Mouse (Mus musculus) liver, embryonic 12.5 days (tissue): ENCODE results near the gene Dennd4c. TPM values are rescaled to one million over a fixed set of nuclear protein-coding genes. Genes with fewer than 3 reads are reported as not detected.
A peak's percentile ranks its signal among the peaks of the same experiment; 100 is the strongest.

Experiments used
- ATAC-seq: fragments of 200-750 bp; cut with Nextera tagmentation; 2 replicates; pipeline ENCODE4 v1.8.0; 2017; ENCODE audit warnings: moderate number of reproducible peaks, mild to moderate bottlenecking, moderate library complexity
- H3K27ac ChIP-seq: fragments of 300-500 bp; sonication (generic); 2 replicates; pipeline ENCODE4 v1.5.1; 2016; ENCODE audit warnings: mild to moderate bottlenecking
- H3K27me3 ChIP-seq: fragments of 300-500 bp; sonication (generic); replicated peaks from 2 replicates; pipeline ENCODE4 v1.6.1; 2016; ENCODE audit warnings: mild to moderate bottlenecking, moderate library complexity
- H3K36me3 ChIP-seq: fragments of 300-500 bp; sonication (generic); 2 replicates; pipeline ENCODE4 v1.6.1; 2016; ENCODE audit warnings: mild to moderate bottlenecking, moderate library complexity
- H3K4me1 ChIP-seq: fragments of 300-500 bp; sonication (generic); 2 replicates; pipeline ENCODE4 v1.6.1; 2016
- H3K4me2 ChIP-seq: fragments of 300-500 bp; sonication (generic); 2 replicates; pipeline ENCODE4 v1.6.1; 2016; ENCODE audit warnings: mild to moderate bottlenecking, moderate library complexity
- H3K4me3 ChIP-seq: fragments of 300-500 bp; sonication (generic); 2 replicates; pipeline ENCODE4 v1.5.1; 2016; ENCODE audit warnings: mild to moderate bottlenecking, moderate library complexity
- H3K9ac ChIP-seq: fragments of 300-500 bp; sonication (generic); 2 replicates; pipeline ENCODE4 v1.6.1; 2016; ENCODE audit warnings: mild to moderate bottlenecking, moderate library complexity
- H3K9me3 ChIP-seq: fragments of 300-500 bp; sonication (generic); replicated peaks from 2 replicates; pipeline ENCODE4 v1.6.1; 2016; ENCODE audit warnings: mild to moderate bottlenecking, moderate library complexity
- WGBS: fragments of 180-500 bp; shearing (Covaris S2); methylation state at CpG from one replicate; pipeline ENCODE4 v1.1.7; 2016; ENCODE audit not compliant: insufficient replicate concordance; 5-methylcytosine and 5-hydroxymethylcytosine counted together
- polyA plus RNA-seq: library from polyadenylated mRNA; unstranded; fragments of >200 nt; fragmentation: Nextera tagmentation; extraction: Ambion mirVana; gene quantifications from 2 replicates; pipeline ENCODE4 v1.2.1, GENCODE M21; 2016

Dennd4c gene
- polyA plus RNA-seq, 1 experiment from 2014 or later, result 6.9 TPM

- Histone ChIP-seq H3K36me3 (no peaks in the 10 kb centered on the region), H3K9ac (no peak overlapping the region), H3K27me3 (peaks cover 23% of the 10 kb centered on the region), H3K9me3 (no peaks in the 10 kb centered on the region), H3K4me3 (no peak overlapping the region), H3K27ac (no peak overlapping the region), H3K4me1 (no peaks in the 10 kb centered on the region), H3K4me2 (no peak overlapping the region)
- no peak for ATAC-seq
- WGBS, result 68% methylated on average over 5 of the region's 5 CpGs
Observed at GRCm38 (mm10) chr4:86864087-86864486, 115.7 kb downstream of the Dennd4c start.

- Histone ChIP-seq H3K4me1 (peaks cover 15% of the 10 kb centered on the region), H3K9me3 (no peaks in the 10 kb centered on the region), H3K4me3 (no peak overlapping the region), H3K27me3 (peaks cover 55% of the 10 kb centered on the region), H3K4me2 (no peak overlapping the region), H3K27ac (no peak overlapping the region), H3K36me3 (no peaks in the 10 kb centered on the region), H3K9ac (no peak overlapping the region)
- no peak for ATAC-seq
Observed at GRCm38 (mm10) chr4:86871988-86872387, 123.6 kb downstream of the Dennd4c start.

- Histone ChIP-seq H3K36me3 (no peaks in the 10 kb centered on the region), H3K27ac (no peak overlapping the region), H3K9me3 (no peaks in the 10 kb centered on the region), H3K4me2 (no peak overlapping the region), H3K4me3 (no peak overlapping the region), H3K27me3 (peaks cover 54% of the 10 kb centered on the region), H3K4me1 (peaks cover 15% of the 10 kb centered on the region), H3K9ac (no peak overlapping the region)
- WGBS, result 53% methylated on average over 4 of the region's 4 CpGs
- no peak for ATAC-seq
Observed at GRCm38 (mm10) chr4:86873072-86873471, 124.7 kb downstream of the Dennd4c start.

GRCm38 (mm10) chr4:86874146-86874847 lies 125.9 kb downstream of the Dennd4c start, which contains the start of gene Acer2:
Acer2 (plus strand) TSS chr4:86874396.
- H3K36me3 ChIP-seq, result no peaks in the 10 kb centered on the region
- H3K4me2 ChIP-seq, result peak within 1 kb of the TSS; percentile 95
- peak within 1 kb of the TSS; percentile 69 for H3K9ac ChIP-seq
- H3K4me1 ChIP-seq, result peaks cover 15% of the 10 kb centered on the region
- peak within 1 kb of the TSS; percentile 63 for H3K4me3 ChIP-seq
- H3K9me3 ChIP-seq, result no peaks in the 10 kb centered on the region
- WGBS, result 1% methylated on average over 59 of the region's 60 CpGs
- peak; percentile 92 for ATAC-seq
- H3K27ac ChIP-seq, result no peak within 1 kb of the TSS
- peaks cover 49% of the 10 kb centered on the region for H3K27me3 ChIP-seq

GRCm38 (mm10) chr4:86879477-86879876 lies 131.1 kb downstream of the Dennd4c start:
- 80% methylated on average over 2 of the region's 2 CpGs for WGBS
- Histone ChIP-seq H3K36me3 (no peaks in the 10 kb centered on the region), H3K4me1 (peaks cover 7% of the 10 kb centered on the region), H3K9me3 (0 out of 2 replicates have a peak, but pooled peaks cover 3% of the 10 kb centered on the region), H3K4me2 (no peak overlapping the region), H3K4me3 (no peak overlapping the region), H3K27ac (no peak overlapping the region), H3K27me3 (peaks cover 22% of the 10 kb centered on the region), H3K9ac (no peak overlapping the region)
- ATAC-seq, result no peak

- Histone ChIP-seq H3K4me1 (peaks cover 9% of the 10 kb centered on the region), H3K36me3 (no peaks in the 10 kb centered on the region), H3K27ac (no peak overlapping the region), H3K9ac (no peak overlapping the region), H3K27me3 (peaks cover 6% of the 10 kb centered on the region), H3K9me3 (0 out of 2 replicates have a peak, but pooled peaks cover 3% of the 10 kb centered on the region), H3K4me2 (no peak overlapping the region), H3K4me3 (no peak overlapping the region)
- WGBS, result 81% methylated on average over 4 of the region's 4 CpGs
- ATAC-seq, result no peak
Observed at GRCm38 (mm10) chr4:86881178-86881577, 132.8 kb downstream of the Dennd4c start.

- H3K4me2 ChIP-seq, result no peak overlapping the region
- no peak overlapping the region for H3K4me3 ChIP-seq
- no peak overlapping the region for H3K9ac ChIP-seq
- 0 out of 2 replicates have a peak, but pooled peaks cover 3% of the 10 kb centered on the region for H3K9me3 ChIP-seq
- H3K27me3 ChIP-seq, result no peaks in the 10 kb centered on the region; the same call in 1 of the 2 replicates
- no peak overlapping the region for H3K27ac ChIP-seq
- no peak for ATAC-seq
- 35% methylated on average over 2 of the region's 2 CpGs for WGBS
- H3K36me3 ChIP-seq, result no peaks in the 10 kb centered on the region
- peaks cover 21% of the 10 kb centered on the region for H3K4me1 ChIP-seq
Observed at GRCm38 (mm10) chr4:86882413-86882812, 134.1 kb downstream of the Dennd4c start.

- Histone ChIP-seq H3K4me2 (no peak overlapping the region), H3K27me3 (no peaks in the 10 kb centered on the region), H3K36me3 (no peaks in the 10 kb centered on the region), H3K27ac (no peak overlapping the region), H3K4me3 (no peak overlapping the region), H3K9me3 (0 out of 2 replicates have a peak, but pooled peaks cover 1% of the 10 kb centered on the region), H3K4me1 (peaks cover 22% of the 10 kb centered on the region), H3K9ac (no peak overlapping the region)
- ATAC-seq, result 0 out of 2 replicates have a peak, but pooled peaks have one; percentile 52
- WGBS, result 19% methylated on average over 4 of the region's 4 CpGs
Observed at GRCm38 (mm10) chr4:86884945-86885344, 136.6 kb downstream of the Dennd4c start.

- Histone ChIP-seq H3K36me3 (no peaks in the 10 kb centered on the region), H3K4me1 (peaks cover 22% of the 10 kb centered on the region), H3K27ac (peak overlapping the region; percentile 72), H3K9ac (peak overlapping the region; percentile 58), H3K4me3 (peak overlapping the region; percentile 58), H3K27me3 (no peaks in the 10 kb centered on the region), H3K4me2 (peak overlapping the region; percentile 82), H3K9me3 (no peaks in the 10 kb centered on the region)
- peak; percentile 80 for ATAC-seq
- WGBS, result 19% methylated on average over 12 of the region's 12 CpGs
Observed at GRCm38 (mm10) chr4:86885790-86886159, 137.4 kb downstream of the Dennd4c start.

GRCm38 (mm10) chr4:86886160-86886878 lies 138.0 kb downstream of the Dennd4c start:
- WGBS, result 3% methylated on average over 18 of the region's 18 CpGs
- ATAC-seq, result peak; percentile 81
- peak overlapping the region; percentile 82 for H3K4me2 ChIP-seq
- peaks cover 22% of the 10 kb centered on the region for H3K4me1 ChIP-seq
- H3K27ac ChIP-seq, result peak overlapping the region; percentile 72
- H3K4me3 ChIP-seq, result peak overlapping the region; percentile 58
- no peaks in the 10 kb centered on the region for H3K36me3 ChIP-seq
- H3K27me3 ChIP-seq, result no peaks in the 10 kb centered on the region
- no peaks in the 10 kb centered on the region for H3K9me3 ChIP-seq
- H3K9ac ChIP-seq, result peak overlapping the region; percentile 58

GRCm38 (mm10) chr4:86887879-86888278 lies 139.5 kb downstream of the Dennd4c start:
- H3K4me1 ChIP-seq, result peaks cover 22% of the 10 kb centered on the region
- H3K4me2 ChIP-seq, result no peak overlapping the region
- no peak overlapping the region for H3K4me3 ChIP-seq
- no peak for ATAC-seq
- no peaks in the 10 kb centered on the region for H3K27me3 ChIP-seq
- no peak overlapping the region for H3K9ac ChIP-seq
- no peaks in the 10 kb centered on the region for H3K9me3 ChIP-seq
- WGBS, result 71% methylated on average over 5 of the region's 5 CpGs
- no peak overlapping the region for H3K27ac ChIP-seq
- no peaks in the 10 kb centered on the region for H3K36me3 ChIP-seq

GRCm38 (mm10) chr4:86897411-86897810 lies 149.1 kb downstream of the Dennd4c start:
- 58% methylated on average over 7 of the region's 7 CpGs for WGBS
- Histone ChIP-seq H3K4me3 (no peak overlapping the region), H3K27ac (no peak overlapping the region), H3K27me3 (no peaks in the 10 kb centered on the region), H3K4me2 (no peak overlapping the region), H3K36me3 (no peaks in the 10 kb centered on the region), H3K9me3 (no peaks in the 10 kb centered on the region), H3K4me1 (peaks cover 6% of the 10 kb centered on the region; the same call in 1 of the 2 replicates), H3K9ac (no peak overlapping the region)
- no peak for ATAC-seq
